Mouse (Mus musculus): ENCODE data around the gene Art3.
"Not testable (repeated sequence)": the region's sequence is repeated elsewhere in the genome, so short reads cannot be mapped to it uniquely, and the experiment has no call there.

The Art3 gene

DNA sequence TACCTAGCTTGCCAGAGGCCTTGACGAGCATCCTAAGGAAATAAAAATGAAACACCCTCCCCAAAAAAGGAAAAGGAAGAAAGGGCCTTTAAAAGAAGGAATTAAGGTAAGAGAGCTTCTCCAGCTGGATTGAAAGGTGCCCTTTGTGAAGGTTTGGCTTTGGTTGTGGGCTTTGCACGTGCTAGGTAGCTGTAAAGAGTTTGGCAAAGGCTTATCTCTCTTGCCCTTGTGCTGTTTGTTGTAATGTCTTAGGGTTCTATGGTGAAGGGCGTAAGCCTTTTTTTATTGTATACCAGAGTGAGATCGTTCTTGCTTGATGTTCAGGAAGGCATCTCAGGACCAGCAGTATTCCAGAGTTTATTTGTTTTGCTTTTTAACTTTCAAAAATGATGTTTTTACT lies 9.0 kb downstream of the Art3 start:
- no peak for DNase-seq

DNA sequence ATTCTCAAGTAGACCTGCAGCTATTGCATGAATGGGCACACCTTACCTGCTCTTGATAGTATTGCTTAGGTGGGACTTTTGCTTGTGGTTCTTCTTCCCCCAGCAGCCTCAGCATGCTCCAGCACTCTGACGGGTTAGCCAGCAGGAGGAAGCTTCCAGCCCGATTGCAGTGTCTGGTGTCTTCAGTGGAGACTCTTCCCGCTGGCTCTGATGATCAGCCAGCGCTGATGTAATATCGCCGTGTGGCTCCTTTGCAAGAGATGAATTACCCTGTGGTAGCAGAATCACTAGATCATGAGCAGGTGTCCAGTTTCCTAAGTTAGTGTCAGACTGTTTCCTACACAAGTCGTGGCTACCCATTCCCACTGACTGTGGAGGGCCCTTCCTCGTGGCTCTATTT lies 13.4 kb downstream of the Art3 start:
- no peak for DNase-seq

DNA sequence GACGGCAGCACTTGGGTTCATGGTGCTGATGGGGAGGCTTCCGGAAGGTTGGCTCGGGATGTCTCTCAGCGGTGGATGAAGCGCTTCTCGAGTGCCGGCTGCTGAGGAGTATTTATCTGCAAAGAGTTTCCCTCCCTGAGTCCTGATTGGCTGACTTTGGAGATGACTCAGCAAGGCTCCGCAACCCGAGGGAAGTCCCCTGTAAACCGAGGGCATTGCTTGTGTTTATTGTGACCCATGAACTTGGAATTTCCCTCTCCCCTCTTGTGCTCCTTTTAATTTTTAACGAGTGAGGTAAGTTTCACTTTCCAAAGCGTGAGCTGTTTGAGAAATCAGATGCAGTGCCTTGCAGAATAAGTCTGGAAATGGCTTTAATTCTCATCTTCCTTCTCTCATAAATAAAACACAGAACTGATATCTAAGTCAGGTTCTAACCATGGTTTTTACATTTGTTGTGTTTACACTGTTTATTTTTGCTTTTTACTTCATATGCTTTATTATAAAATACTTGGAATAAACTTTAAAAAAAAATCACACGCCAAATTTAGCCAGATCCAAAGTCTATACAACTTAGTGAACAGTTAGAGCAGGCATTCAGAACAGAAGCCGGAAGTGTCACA lies 17.3 kb downstream of the Art3 start, which contains the start of gene Cxcl10:
Cxcl10 (minus strand) TSS at position 96 of the 620 bp plus-strand sequence.
- peak; percentile 80 to 87 for DNase-seq

DNA sequence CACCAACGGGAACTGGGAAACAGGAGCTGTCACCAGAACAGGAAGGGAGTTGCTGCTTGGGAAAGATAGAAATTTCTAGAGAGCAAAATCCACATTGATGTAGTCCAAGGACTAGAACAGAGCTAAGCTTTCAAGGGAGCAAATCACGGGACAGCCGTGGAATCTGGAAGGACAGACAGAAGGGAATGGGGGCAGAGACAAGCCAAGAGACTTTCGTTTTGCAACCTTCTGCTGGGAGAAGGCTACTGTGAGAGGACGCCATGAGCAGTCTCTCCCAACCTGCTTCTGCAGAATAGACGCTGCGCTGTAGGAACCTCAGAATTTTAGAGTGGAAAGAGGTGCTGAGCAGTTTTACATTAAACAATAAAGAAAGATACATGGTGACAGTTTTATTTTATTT lies 18.1 kb downstream of the Art3 start:
- no peak for DNase-seq

DNA sequence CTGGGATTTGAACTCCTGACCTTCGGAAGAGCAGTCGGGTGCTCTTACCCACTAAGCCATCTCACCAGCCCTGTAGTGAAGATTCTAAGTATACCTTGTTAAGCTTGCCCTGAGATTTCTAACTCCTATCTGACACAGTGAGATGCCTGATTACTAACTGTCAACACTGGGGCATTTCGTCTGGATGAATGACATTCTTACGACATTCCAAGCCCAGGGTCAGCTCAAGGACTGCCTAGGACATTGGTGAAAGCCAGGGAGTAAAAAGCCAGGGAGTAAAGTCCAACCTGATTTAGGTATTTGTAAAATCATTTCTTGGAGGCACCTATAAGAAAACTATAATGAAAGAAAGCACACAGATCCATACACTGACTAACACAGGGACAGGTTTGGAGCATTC lies 21.1 kb downstream of the Art3 start:
- DNase-seq, result not testable (repeated sequence)

DNA sequence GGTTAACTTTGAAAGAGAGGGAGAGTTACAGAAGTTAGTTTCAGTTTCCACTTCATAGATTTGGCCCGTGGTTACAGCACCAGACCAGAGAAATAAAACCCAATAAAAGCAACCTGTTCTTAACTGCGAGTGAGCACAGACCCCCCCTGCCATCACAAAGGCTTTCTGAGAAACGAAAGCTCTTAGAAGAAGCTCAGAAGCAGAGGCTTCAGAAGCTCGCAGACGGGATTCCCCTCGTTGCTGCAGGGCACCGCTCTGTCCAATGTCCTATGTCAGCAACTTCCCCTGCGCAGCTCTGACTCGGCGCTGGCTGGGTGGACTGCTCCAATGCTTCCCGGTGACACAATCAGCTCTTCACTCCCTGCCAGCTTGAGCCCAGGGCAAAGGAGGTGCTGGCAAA lies 21.9 kb downstream of the Art3 start:
- peak; percentile 60 to 71 for DNase-seq

DNA sequence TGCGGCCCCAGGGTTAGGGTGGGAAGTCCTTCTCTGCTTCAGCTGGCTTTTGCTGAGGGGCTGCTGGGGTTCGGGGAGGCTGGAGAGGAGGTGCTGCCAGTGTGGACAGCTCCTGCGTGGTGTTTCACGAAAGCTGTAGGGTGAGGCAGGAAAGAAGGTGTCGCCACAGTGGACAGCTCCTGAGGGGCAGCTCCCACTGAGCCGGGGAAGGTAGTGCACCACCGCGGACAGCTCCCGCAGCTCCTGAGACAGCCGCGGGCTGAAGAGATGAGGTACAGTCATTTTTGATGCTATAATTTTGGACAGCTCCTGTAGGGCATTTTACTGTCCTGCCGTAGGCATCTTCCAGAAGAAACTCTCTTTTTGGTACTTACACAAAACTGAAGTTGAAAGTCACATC lies 26.4 kb downstream of the Art3 start:
- DNase-seq, result no peak

DNA sequence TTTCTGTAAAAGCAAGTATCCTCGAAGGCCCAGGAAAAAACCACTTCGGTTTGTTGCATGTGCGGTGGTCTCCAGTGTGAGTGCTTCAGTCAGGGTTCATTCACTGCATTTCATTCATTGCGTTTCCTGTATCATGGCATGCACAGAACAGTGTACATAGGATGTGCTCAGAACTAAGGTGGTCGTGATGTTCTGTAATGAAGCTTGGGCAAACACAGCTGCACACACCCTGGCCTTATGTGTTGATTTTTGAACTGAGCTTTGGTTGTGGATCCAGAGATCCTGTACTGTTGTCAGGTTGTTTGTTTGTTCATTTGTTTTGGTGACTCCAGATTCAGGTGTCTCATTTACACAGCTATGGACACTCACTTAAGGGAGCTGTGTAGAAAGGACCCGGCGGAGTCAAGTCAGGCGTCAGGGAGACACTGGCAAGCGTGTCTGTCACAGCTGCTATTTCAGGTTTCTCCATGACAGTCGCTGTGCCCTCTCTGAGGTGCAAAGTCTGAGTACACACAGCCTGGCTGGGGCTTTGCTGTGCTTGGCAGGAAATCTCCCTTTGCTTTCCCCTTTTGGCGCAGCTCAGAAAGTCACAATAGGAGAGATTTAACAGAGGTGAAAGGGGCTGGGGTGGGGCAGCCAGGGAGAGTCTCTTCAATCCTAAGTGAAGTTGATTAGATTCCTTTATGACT lies 27.3 kb downstream of the Art3 start:
- no peak for DNase-seq

DNA sequence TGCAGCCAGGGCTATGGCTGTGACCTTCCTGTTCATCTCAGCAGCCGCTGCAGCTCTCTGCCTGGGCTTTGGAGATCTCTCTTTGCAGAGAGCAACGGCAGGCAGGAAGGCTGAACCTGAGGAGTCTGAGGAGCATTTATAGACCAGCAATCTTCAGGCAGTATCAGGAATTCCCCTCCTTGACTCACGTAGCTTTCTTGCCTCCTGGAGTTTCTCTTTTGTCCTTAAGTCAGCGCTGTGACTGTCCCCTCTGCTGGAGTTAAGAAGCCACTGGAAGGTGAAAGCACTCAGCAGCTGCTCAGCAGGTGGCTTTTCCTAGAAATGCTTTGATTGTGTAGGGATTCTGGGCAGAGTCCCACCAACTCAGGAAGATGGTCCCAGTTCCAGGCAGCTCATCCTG lies 31.6 kb downstream of the Art3 start:
- DNase-seq, result no peak

DNA sequence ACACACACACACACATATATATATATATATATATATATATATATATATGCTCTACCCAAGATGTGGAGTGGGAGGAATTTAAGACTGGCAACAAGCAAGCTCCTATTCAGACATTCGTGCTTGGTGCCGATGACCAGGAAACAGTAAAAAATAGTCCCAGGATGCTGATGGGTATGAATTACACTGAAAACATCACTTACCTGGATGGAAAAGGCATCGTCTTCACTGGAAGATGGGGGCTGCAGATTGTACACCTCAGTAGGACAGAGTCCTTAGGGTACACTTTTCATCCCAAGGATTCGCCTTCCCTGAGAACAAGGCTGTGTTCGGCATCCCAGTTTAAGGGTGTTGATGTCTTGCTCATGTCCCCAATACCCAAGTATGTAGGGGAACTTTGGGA lies 32.4 kb downstream of the Art3 start:
- no peak for DNase-seq

DNA sequence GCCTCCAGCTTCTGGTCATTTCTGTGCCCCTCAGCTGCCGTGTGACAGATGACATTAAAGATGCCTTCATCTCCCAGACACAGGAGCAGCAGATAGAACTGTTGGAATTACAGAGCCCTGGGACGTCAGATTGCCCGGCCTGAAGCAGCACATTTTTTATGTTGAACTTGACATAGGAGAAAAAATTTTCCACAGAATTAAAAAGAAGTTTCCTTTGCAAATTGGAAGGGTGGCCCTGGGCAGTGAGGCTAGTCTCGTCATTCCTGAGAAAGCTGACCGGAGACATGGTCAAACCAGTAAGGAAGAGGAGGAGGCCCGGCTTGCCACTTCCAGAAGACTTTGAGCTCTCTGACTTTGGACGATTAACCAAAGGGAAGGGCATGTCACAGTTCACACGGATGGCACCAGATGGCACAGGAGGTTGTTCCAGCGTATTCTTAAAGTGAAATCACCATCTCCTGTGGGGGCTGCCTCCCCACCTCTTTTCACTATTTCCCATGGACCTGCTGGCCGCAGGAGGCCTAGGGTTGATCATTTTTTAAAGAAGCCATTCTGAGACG lies 33.6 kb downstream of the Art3 start:
- peak; percentile 43 to 70 for DNase-seq

DNA sequence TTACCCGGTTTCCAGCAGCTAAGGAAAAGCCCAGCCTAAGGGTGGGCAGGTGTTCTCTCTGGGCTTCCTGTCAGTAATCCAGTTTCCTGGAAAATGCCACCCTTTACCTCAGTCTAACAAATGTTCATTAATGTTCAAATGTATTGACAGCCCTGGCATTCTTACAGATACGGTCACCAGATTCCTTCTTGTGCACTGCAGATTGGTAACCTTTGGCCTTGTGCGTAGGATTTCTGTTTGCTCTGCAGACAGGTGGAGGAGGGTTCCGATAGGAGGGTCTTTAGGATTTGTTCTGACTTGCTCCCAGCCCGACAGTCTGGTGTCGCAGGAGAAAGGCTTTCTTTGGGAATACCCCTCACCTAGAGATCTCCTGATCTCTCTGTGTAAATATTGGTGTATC lies 34.9 kb downstream of the Art3 start:
- DNase-seq, result no peak

DNA sequence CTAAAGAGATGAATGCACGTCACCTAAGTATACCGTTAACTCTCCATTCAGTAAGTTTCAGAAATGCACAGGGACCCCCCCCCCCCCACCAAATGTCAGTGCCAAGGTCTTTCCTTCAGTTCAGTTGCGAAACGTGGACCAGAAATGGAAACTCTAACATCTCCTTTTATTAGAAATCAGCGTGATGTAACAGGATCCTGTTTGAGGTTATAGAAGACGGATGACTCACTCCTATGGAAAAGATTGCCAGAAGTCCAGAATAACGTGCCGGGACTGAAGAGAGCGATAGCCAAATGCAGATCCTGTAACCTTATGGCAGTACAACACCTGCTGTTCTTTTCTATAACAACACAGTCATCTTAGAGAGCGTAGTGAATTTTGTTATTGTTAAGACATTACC lies 36.8 kb downstream of the Art3 start:
- no peak for DNase-seq

DNA sequence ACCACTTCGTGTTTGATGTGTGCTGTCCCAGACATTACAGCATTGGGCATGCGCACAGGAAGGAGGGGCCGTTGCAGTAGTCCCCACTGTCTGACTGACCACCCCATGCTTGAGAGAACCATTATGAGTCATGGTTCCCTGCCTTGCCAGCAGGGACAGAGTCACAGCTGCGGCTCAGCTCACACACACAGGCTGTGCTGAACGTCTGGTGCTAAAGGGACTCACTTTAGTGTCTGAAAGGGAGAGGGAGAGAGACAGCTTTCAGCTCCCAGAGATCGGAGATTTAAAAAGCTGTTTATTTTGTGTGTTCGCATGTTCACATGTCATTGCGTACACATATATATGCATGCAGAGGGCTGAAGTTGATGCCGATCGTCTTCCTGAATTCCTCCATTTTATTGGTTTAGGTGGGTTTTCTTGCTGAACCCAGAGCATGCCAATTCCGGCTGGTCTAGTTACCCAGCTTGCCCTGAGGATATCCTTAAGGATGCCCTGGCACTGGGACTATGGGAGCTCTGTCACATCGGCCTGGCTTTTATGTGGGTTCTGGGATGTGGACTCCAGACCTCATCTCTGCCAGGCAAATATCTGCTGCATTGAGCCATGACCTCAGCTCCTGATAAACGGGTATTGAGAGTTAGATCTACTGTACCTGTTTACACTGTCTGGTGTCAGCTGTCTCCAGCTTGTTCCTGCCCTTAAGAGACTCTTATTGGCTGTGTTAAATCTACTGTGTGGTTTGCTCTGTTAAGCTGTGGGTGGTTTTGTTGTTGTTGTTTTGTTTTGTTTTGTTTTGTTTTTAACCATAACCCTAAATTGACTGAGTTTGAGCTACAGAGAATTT lies 37.7 kb downstream of the Art3 start:
- DNase-seq, result peak; percentile 49 to 73

DNA sequence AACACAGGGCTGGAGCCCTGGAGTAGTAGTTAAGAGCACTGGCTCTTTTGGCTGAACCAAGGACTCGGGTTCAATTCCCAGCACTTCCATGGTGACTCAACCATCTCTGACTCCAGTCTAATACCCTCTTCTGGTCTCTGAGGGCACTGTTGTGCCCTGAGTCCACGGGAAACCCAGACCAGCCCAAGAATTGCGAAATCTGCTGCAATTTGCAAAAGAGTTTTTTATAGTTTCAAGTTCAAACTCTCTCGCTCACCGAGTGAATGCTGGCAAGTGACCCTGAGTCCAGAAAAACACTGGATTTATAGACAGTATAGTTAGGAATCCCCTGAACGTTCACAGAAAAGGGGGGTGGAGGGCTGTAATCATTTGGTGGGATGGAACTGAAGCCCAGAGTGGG lies 38.8 kb downstream of the Art3 start:
- DNase-seq, result no peak

DNA sequence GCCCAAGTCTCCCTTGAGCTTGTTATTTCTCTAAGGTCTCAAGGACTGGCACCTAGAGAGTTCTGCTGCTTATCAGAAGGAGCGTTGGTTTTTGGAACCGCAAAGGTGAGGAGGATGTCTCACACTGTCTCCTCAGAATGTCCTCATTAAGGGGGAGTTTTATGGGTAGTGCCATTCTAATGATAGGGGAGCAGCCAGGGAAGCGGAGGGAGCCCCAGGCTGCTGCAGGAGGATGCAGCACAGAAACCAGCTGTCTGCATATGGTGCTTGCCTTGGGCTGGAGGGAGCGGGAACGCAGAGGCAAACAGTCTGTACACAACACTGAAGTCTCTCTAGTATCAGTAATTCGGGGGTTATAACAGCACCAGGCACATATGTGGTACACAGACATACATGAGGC lies 39.3 kb downstream of the Art3 start:
- DNase-seq, result no peak

DNA sequence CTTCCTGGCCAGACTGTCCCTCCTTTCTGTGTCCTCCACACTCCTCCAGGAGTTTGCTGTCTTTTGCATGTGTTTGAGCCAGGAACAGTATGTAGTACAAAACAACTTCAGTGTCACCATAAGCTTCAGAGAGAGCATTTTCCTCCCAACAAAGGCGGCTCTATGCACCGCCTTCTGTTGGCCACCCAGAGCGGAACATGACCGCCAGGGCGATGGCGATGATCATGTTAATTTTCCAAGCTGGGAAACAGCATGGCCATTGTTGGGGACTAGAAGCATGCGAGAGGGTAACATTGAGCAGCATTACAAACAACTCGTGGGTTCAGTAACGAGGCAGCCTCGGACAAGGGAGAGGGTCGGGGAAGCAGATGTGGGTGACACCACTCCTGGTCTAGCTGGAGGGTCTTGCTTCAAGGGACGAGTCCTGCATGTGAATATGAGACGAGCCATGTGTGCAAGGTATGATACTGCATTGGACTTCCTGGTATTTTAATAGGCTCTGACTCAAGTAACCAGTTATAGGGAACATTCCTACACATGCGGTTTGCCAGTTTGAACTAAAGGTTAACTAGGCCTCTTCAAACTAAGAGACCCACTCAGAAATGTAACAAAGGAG lies 39.8 kb downstream of the Art3 start:
- no peak for DNase-seq

DNA sequence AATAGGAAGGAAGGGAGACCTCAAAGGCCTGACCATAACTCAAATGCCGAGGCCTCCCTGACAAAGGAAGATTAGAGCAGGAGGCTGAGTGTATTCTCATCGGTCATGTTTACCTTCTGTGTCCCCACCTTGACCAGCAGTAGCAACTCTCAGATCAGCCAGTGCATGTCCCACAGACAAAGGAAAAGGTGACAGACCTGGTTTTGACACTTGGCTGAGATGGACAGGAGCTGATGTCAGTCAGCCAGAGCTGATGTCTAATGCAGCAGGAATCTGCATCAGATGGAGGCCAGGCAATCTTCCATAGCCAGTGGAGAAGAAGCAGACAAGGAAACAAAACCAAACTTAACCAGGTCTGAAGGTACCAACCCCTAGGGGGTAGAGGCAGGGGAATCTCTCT lies 41.0 kb downstream of the Art3 start:
- no peak for DNase-seq

DNA sequence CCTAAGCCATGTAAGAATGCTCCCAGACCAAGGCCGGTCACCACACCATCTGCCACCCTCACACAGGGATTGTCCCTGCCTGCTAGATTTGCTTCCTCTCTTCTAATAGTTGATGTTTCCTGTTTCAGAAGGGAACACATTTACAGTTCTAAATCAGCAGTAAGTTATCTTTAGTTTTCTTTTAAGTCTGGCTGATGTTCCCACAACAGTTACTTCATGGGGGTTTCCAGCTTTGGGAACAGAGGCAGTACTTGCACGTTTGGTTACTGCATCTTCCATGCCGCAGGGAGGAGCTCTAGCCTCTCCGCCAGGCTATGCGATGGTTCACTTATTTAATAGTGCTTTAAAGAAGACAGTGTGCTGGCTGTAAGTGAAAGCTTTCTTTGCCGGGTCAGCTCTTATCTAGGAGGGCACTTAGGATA lies 43.1 kb downstream of the Art3 start:
- DNase-seq, result peak; percentile 66 to 79

DNA sequence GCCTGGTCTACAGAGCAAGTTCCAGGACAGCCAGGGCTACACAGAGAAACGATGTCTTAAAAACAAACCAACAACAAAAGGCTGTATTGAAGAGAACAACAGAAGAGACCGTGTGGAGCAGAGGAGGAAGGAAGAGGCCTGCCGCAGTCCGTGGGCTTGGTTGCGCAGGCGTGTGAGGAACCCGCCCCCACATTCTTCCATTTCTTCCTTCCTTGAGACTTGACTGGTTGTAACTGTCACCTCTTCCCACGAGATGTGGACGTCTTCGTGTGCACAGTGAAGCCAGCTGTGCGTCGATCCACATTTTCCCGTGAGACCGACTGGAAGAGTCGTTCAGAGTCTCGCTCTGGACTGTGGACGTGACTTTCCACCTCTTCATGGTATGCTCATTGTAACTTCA lies 43.7 kb downstream of the Art3 start:
- peak; percentile 43 to 66 for DNase-seq

DNA sequence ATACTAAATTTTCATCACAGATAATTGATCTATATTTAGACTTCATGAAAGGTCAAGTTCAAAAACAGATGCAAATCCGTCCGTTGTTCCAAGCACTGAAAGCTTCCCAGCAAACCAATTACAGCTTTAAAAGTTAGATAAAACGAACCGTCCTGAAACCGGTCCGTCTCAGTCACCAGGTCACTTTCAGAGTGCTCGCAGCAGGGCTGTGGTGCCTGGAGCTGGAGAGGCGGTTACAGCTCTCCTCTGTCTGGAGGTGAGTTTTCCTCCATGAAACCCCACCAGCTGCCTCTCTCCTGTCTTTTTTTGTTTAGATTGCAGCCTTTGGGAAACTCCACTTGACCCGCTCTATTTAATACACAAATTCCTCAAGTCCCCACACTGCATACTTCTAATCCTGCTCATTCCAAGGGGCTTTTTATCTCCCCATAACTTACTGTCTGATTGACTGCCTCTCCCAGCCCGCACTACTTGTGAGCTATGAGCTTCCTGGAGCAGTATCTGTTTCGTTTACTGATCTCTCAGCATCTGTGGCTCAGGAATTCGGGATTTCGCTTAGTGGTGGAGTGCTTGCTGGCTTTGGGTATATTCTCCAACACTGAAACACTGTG lies 45.3 kb downstream of the Art3 start:
- no peak for DNase-seq

DNA sequence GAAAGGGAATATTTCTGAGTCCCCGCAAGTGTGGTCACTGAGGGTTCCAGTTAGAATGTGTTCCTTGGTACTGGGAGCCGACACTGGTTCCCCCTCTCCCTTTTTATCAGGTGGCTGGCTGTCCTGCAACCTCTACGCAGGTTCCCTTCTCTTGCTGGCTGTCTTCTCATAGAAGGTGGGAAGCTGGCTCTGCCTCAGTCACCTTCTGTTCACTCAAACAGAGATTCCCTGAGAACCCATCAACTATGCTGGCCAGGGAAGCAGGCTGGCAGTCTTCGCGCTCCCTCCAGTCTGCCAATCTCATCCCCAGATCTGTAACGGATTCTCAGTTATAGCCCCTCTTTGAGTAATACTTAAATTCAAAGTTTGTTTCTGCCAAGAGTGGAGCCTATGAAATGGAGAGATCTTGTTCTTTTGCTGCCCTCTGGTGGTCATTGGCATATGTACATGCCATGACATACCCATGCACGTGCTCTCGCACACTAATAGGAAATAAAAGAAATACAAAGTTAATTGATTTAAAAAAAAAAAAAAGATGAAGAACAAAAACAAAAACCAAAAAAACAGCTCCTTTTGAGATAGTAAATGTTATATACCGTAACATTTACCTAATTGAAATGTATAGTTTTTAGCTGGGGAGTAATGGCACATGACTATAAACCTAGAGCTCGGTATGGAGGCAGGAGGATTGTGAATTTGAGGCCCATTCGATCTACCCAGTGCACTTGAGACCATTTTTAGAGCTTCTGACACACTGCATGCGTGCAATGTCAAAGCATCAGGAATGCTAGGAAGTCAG lies 50.1 kb downstream of the Art3 start:
- peak; percentile 72 to 93 for DNase-seq

Measured in kidney, postnatal 25 days (tissue).